Mouse (Mus musculus) kidney, embryonic 14.5 days (tissue): ENCODE measurements around the gene Slc35g2. TPM values are rescaled to one million over a fixed set of nuclear protein-coding genes. Genes with fewer than 3 reads are reported as not detected.

ENCODE experiments used
- ATAC-seq: fragments of 200-750 bp; cut with Nextera tagmentation; 2 replicates; pipeline ENCODE4 v1.8.0; 2017; ENCODE audit warnings: moderate number of reproducible peaks, mild to moderate bottlenecking, moderate TSS enrichment, moderate library complexity; ENCODE audit not compliant: low FRiP score, low TSS enrichment
- H3K27ac ChIP-seq: fragments of 300-500 bp; sonication (generic); 2 replicates; pipeline ENCODE4 v1.5.1; 2014; ENCODE audit warnings: low read depth, mild to moderate bottlenecking, low read length, moderate library complexity, mixed read lengths
- H3K27me3 ChIP-seq: fragments of 300-500 bp; sonication (generic); 2 replicates; pipeline ENCODE4 v1.6.1; 2014; ENCODE audit warnings: mild to moderate bottlenecking, low read length; ENCODE audit not compliant: control insufficient read depth, insufficient read depth
- H3K36me3 ChIP-seq: fragments of 300-500 bp; sonication (generic); 2 replicates; pipeline ENCODE4 v1.6.1; 2014; ENCODE audit warnings: low read length, mixed read lengths; ENCODE audit not compliant: control insufficient read depth, insufficient read depth
- H3K4me1 ChIP-seq: fragments of 300-500 bp; sonication (generic); 2 replicates; pipeline ENCODE4 v1.6.1; 2014; ENCODE audit warnings: low read length, mixed read lengths; ENCODE audit not compliant: control insufficient read depth, insufficient read depth
- H3K4me2 ChIP-seq: fragments of 300-500 bp; sonication (generic); replicated peaks from 2 replicates; pipeline ENCODE4 v1.6.1; 2014; ENCODE audit warnings: low read depth, mild to moderate bottlenecking, low read length
- H3K4me3 ChIP-seq: fragments of 300-500 bp; sonication (generic); 2 replicates; pipeline ENCODE4 v1.5.1; 2014; ENCODE audit warnings: mild to moderate bottlenecking, low read length
- H3K9ac ChIP-seq: fragments of 300-500 bp; sonication (generic); 2 replicates; pipeline ENCODE4 v1.6.1; 2014; ENCODE audit warnings: low read depth, mild to moderate bottlenecking, low read length, moderate library complexity
- H3K9me3 ChIP-seq: fragments of 300-500 bp; sonication (generic); 2 replicates; pipeline ENCODE4 v1.6.1; 2016; ENCODE audit warnings: low read length; ENCODE audit not compliant: control insufficient read depth
- WGBS: fragments of 180-500 bp; shearing (Covaris S2); extraction: QIAGEN DNeasy Blood & Tissue Kit; methylation state at CpG from one replicate; pipeline ENCODE4 v1.1.7; 2014; 5-methylcytosine and 5-hydroxymethylcytosine counted together
- polyA plus RNA-seq: library from polyadenylated mRNA; unstranded; fragments of >200 nt; fragmentation: Nextera tagmentation; extraction: Ambion mirVana; gene quantifications from 2 replicates; pipeline ENCODE4 v1.2.1, GENCODE M21; 2014

The Slc35g2 gene
- polyA plus RNA-seq, 1 experiment from 2014 or later, result 5.2 TPM

DNA sequence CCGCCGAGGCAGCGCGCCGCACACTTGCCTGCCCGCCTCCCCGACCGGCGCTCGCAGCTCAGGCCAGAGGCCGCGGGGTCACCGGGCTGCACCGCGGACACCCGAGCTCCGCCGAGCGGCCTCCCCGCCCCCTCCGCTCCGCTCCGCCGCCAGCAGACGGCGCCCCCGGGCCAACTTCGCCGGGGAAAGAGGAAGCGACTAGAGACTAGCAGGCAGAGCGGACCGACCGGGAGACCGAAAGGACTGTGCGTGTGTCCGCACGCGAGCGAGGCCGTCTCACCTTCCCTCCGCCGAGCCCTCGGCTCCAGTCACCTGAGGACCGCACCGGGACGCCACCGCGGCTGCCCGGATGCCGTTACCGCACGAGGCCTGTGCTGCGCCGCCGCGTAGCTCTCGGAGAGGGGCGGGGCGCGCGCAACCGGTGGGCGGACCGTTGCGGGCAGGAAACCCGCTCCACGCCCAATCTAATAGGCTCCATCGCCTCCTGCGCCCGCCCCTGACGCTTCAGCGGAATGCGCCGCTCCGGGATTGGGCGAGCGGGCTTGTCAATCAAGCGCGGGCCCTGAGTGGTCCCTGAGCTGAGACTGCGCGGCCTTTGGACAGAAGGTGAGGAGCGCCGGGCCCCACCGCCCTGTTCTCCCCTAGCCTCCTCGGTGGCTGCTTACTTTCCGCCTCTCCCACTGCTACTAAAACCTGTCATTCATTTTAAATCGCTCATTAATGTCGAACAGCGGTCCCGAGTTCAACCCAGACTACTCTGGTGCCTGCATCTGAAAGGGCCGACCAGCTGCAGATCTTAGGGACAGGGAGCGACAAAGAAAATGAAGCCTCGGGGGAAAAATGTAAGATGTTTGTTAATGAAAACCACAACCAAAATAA lies 24.9 kb downstream of the Slc35g2 start, which contains the start of gene Nck1:
Gene Nck1 (minus strand): TSS at position 420 of the 879 bp plus-strand sequence.
- Histone ChIP-seq H3K9ac (peak within 1 kb of the TSS; percentile 95), H3K9me3 (peaks cover 5% of the 10 kb centered on the region), H3K4me3 (peak within 1 kb of the TSS; percentile 94), H3K27me3 (no peaks in the 10 kb centered on the region), H3K27ac (peak within 1 kb of the TSS; percentile 90), H3K4me2 (peak within 1 kb of the TSS; percentile 79), H3K4me1 (peaks cover 13% of the 10 kb centered on the region; the same call in 1 of the 2 replicates), H3K36me3 (no peaks in the 10 kb centered on the region)
- under 1% methylated on average over 90 of the region's 93 CpGs for WGBS
- peak; percentile 100 for ATAC-seq

DNA sequence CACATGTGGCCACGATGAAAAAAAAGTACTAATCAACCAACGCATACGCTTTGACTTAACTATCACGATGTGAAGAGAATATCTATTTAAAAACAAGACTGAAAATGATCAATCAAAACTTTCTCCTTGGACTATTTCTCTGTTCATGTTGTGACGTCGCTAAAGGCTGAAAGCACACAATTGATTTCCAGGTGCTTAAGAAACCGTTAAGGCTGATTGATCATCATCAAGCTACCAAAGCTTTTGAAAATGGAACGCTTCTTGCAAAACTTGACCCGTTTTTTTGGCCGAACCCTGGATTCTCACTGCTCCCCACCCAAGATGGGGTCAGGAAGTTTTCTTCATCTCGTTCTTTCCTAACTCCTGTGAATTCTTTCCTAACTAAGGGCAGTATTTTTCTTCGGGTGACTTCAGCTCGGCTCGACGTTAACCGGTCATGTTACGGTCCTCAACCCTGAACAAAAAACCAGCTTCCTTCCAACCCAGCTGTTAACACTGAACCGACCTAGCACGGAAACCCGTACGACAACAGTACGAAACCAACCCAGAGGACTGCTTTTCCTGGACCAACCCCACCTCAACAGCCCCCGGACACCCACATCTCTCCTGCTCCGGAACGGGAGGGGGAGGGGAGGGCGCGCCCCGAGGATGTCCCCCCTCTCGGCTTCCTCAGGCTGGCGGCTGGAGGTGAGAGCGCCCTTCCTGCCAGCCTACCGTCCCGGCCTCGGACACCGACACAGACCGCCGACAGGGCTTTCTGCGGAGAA lies 25.8 kb downstream of the Slc35g2 start:
- 1% methylated on average over 36 of the region's 38 CpGs for WGBS
- H3K27me3 ChIP-seq, result no peaks in the 10 kb centered on the region
- ATAC-seq, result no peak

DNA sequence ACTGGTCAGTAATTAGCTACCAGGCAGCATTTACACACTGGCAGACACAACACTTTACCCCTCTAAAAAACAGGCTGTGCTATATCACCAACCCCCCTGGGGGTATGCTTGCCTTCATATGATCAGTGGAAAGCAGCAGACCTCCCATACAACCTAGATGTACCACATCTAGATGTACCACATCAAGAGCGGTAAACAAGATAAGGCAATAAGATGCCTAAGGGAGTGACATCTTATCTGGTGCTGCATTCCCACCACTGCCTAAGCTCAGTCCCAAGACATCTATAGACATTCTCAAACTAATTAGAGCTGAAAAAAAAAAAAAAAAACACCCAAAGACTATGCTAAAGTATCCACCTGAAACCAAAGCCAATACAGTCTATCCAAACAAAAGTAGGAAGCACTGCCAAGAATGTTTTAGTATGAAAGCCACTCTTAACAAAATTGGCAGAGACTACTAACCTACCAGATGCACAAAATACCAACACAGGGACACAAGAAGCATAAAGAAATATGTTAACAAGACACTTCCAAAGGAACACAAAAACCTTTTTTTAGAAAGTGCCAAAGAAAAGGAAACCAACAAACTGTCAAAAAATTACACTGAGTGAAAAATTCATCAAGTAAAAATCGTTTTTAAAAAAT lies 35.1 kb downstream of the Slc35g2 start:
- no peak overlapping the region for H3K27ac ChIP-seq
- no peaks in the 10 kb centered on the region for H3K27me3 ChIP-seq
- H3K9ac ChIP-seq, result no peak overlapping the region
- 0 out of 2 replicates have a peak, but pooled peaks cover 4% of the 10 kb centered on the region for H3K4me1 ChIP-seq
- no peak overlapping the region for H3K4me3 ChIP-seq
- H3K4me2 ChIP-seq, result no peak overlapping the region
- WGBS, result 87% methylated on average over 2 of the region's 2 CpGs
- ATAC-seq, result no peak
- H3K36me3 ChIP-seq, result no peaks in the 10 kb centered on the region
- H3K9me3 ChIP-seq, result no peaks in the 10 kb centered on the region

More for the DNA sequence above, 25.8 kb downstream of the Slc35g2 start:
- H3K4me2 ChIP-seq, result peak overlapping the region; percentile 79
- H3K4me3 ChIP-seq, result peak overlapping the region; percentile 94
- H3K9ac ChIP-seq, result peak overlapping the region; percentile 95
- peaks cover 13% of the 10 kb centered on the region; the same call in 1 of the 2 replicates for H3K4me1 ChIP-seq
- H3K27ac ChIP-seq, result peak overlapping the region; percentile 90
- H3K36me3 ChIP-seq, result no peaks in the 10 kb centered on the region
- H3K9me3 ChIP-seq, result peaks cover 5% of the 10 kb centered on the region

DNA sequence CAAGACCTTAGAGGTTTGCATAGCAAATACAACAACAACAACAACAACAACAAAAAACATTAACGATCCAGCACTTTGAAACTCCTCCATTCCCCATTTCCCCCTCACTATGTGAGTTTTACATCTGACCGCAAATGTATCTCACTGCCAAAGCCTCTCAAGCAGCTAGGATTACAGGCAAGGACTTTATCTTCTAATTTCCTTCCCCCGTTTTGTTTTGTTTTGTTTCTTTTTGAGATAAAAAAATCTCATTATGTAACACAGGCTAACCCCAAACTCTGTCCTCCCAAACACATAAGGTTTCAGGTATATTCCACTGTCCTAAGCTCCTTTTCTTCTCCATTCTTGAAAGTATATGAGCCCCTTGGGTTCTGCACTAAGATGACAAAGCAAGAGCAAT lies 36.2 kb downstream of the Slc35g2 start:
- ATAC-seq, result no peak
- WGBS, result 87% methylated on average over 3 of the region's 3 CpGs

DNA sequence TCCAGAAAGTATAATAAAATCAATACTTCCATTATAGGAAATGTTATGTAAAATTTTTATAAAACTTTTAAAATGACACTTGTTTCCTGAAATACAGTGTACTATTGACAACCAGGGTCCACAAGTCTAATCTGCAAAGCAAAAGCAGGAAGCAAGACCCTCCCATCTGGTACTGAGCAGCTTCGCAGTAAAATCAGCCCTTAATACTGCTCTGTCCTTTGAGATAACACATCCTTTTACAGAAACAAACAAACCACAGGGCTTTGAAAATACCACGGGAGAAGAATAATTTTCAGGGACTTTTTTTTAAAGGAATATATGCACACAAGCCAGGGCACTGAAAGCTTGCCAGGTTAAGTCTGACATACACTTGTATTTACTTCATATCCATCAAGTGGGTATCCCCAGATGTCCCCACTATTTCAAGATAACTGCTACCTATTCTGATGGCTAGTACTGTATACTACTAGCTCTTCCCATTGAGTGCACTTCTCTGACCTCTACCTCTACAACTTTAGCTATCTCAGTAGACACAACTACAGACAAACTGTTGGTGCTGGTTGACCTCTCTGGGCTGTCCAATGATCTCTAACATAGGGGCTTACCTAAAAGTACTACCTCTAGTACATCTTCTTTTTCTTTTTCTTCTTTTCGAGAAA lies 37.9 kb downstream of the Slc35g2 start:
- Histone ChIP-seq H3K4me1 (0 out of 2 replicates have a peak, but pooled peaks cover 4% of the 10 kb centered on the region), H3K36me3 (no peaks in the 10 kb centered on the region), H3K27ac (no peak overlapping the region), H3K27me3 (no peaks in the 10 kb centered on the region), H3K4me3 (no peak overlapping the region), H3K9me3 (peaks cover 8% of the 10 kb centered on the region; the same call in 1 of the 2 replicates), H3K9ac (no peak overlapping the region), H3K4me2 (no peak overlapping the region)
- ATAC-seq, result no peak
- WGBS, result 69% methylated on average over 3 of the region's 3 CpGs

More for the DNA sequence above, 36.2 kb downstream of the Slc35g2 start:
- Histone ChIP-seq H3K9me3 (no peaks in the 10 kb centered on the region), H3K27ac (no peak overlapping the region), H3K9ac (no peak overlapping the region), H3K36me3 (no peaks in the 10 kb centered on the region), H3K4me2 (no peak overlapping the region), H3K27me3 (no peaks in the 10 kb centered on the region), H3K4me3 (no peak overlapping the region), H3K4me1 (0 out of 2 replicates have a peak, but pooled peaks cover 4% of the 10 kb centered on the region)

DNA sequence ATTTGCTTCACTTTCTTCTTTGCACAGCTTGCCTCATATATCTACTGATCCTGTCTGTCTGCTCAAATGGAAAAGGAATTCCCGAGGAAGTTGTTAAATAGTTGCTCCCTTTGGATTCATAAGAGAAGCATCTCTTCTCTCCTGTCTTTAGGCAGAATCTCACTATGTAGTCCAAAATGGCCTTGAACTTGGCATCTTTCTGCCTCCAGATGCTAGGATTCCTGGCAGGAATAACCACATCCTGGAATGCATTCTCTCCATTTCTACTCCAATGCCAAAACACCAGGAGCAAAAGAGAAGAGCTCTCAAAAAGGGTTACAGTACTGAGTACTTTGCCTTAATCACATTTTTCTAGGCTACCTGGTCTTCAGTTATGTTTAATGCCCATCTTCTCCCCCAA lies 39.6 kb downstream of the Slc35g2 start:
- 0 out of 2 replicates have a peak, but pooled peaks cover 4% of the 10 kb centered on the region for H3K4me1 ChIP-seq
- ATAC-seq, result no peak
- H3K4me2 ChIP-seq, result no peak overlapping the region
- no peaks in the 10 kb centered on the region for H3K27me3 ChIP-seq
- no peak overlapping the region for H3K4me3 ChIP-seq
- H3K9me3 ChIP-seq, result peaks cover 8% of the 10 kb centered on the region; the same call in 1 of the 2 replicates
- H3K36me3 ChIP-seq, result no peaks in the 10 kb centered on the region
- H3K27ac ChIP-seq, result no peak overlapping the region
- no peak overlapping the region for H3K9ac ChIP-seq
- 55% methylated on average over 1 of the region's 1 CpGs for WGBS

DNA sequence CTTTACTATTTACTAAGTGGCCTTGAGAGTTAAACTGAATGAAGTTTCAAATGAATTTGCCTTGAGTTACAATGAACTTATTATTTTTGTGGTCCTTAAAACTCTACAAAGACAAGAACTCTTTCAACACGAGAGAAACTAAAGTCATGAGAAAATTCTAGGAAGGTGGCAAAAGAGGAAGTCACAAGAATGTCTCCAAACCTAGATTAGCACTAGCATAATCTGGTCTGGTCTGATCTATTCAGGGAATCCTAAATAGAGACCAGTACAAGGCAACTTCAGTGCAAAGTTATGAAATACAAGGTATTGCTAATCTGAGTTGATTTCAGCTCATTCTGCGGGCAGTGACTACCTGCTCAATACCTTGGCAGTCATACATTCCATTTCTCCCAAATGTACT lies 45.7 kb downstream of the Slc35g2 start:
- Histone ChIP-seq H3K4me3 (no peak overlapping the region), H3K4me1 (no peaks in the 10 kb centered on the region), H3K36me3 (no peaks in the 10 kb centered on the region), H3K9ac (no peak overlapping the region), H3K9me3 (peaks cover 8% of the 10 kb centered on the region; the same call in 1 of the 2 replicates), H3K4me2 (no peak overlapping the region), H3K27me3 (no peaks in the 10 kb centered on the region), H3K27ac (no peak overlapping the region)
- ATAC-seq, result no peak
- 85% methylated on average over 2 of the region's 2 CpGs for WGBS

DNA sequence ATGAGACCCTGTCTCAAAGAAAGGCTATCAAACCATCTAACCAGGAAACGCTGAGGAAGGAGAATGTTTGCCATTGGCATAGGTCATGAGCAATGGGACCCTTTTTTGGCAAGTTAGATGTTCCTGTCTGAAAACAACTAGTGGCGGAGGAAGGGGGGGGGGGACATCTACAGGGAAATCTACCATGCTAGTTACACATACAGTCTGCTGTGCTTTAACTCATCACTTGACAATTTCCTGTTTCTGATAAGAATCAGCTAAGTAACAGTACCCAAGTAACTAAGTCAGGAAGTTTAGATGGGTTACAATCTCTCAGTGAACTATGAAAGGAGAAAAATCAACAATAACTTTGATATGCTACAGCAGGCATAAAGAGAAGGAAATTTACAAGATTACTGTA lies 48.9 kb downstream of the Slc35g2 start:
- H3K9ac ChIP-seq, result no peak overlapping the region
- no peak overlapping the region for H3K4me3 ChIP-seq
- ATAC-seq, result no peak
- H3K4me2 ChIP-seq, result no peak overlapping the region
- no peaks in the 10 kb centered on the region for H3K36me3 ChIP-seq
- no peaks in the 10 kb centered on the region for H3K9me3 ChIP-seq
- no peaks in the 10 kb centered on the region for H3K4me1 ChIP-seq
- no peaks in the 10 kb centered on the region for H3K27me3 ChIP-seq
- WGBS, result 67% methylated on average over 2 of the region's 2 CpGs
- no peak overlapping the region for H3K27ac ChIP-seq
